Mouse (Mus musculus) MEL (cell line): Measurements from ENCODE around the gene Klhl21.

Experiments used
- CHD1 ChIP-seq: IDR thresholded peaks from 2 replicates; pipeline ENCODE4 v1.6.1; 2012; ENCODE audit warnings: low read depth, mild to moderate bottlenecking, inconsistent platforms, low read length, improper control_type of control experiment
- CHD2 ChIP-seq: IDR thresholded peaks from 2 replicates; pipeline ENCODE4 v1.6.1; 2011; ENCODE audit warnings: low read length, improper control_type of control experiment
- CTCF ChIP-seq, 3 experiments: IDR thresholded peaks in 2 of 3; conservative IDR thresholded peaks in 1 of 3; 2 replicates each; pipeline ENCODE4 v1.5.1; 2011 to 2012; ENCODE audit warnings: low read length in 3 of 3, low read depth in 2 of 3, mild to moderate bottlenecking in 2 of 3, improper control_type of control experiment in 1 of 3, inconsistent platforms in 1 of 3, mixed read lengths in 1 of 3, moderate library complexity in 1 of 3; ENCODE audit not compliant: control insufficient read depth in 1 of 3, insufficient read depth in 1 of 3, poor library complexity in 1 of 3, severe bottlenecking in 1 of 3
- MYB ChIP-seq: IDR thresholded peaks from 2 replicates; pipeline ENCODE4 v1.6.1; 2011; ENCODE audit warnings: mild to moderate bottlenecking, low read depth, low read length, improper control_type of control experiment
- POLR2A ChIP-seq, 2 experiments: IDR thresholded peaks; 2 replicates each; pipeline ENCODE4 v1.6.1; 2011 to 2012; ENCODE audit warnings: low read length in 2 of 2, mild to moderate bottlenecking in 2 of 2, control low read depth in 1 of 2, improper control_type of control experiment in 1 of 2, low read depth in 1 of 2, moderate library complexity in 1 of 2; ENCODE audit not compliant: control insufficient read depth in 1 of 2, insufficient read depth in 1 of 2, poor library complexity in 1 of 2
- TBP ChIP-seq: IDR thresholded peaks from 2 replicates; pipeline ENCODE4 v1.8.0; 2011; ENCODE audit warnings: low read depth, low read length, improper control_type of control experiment
- USF1 ChIP-seq: IDR thresholded peaks from 2 replicates; pipeline ENCODE4 v1.6.1; 2014; ENCODE audit warnings: low read depth, mild to moderate bottlenecking, inconsistent platforms, low read length, improper control_type of control experiment, moderate library complexity
- ZKSCAN1 ChIP-seq: IDR thresholded peaks from 2 replicates; pipeline ENCODE4 v1.6.1; 2012; ENCODE audit warnings: low read depth, mild to moderate bottlenecking, inconsistent platforms, low read length, improper control_type of control experiment, moderate library complexity

- TF ChIP-seq ZKSCAN1, result no peak
- TF ChIP-seq POLR2A (IDR thresholded peaks at IDR 0.05; ENCODE audit: control insufficient read depth in 1 of 2, insufficient read depth in 1 of 2, low read depth in 1 of 2, low read length in 2 of 2, poor library complexity in 1 of 2), result no peak
- no peak for TF ChIP-seq CHD2
- no peak for TF ChIP-seq CHD1
- no peak for TF ChIP-seq USF1
- TF ChIP-seq CTCF (IDR thresholded peaks at IDR 0.05 in 2 of 3, conservative IDR thresholded peaks at IDR 0.05 in 1 of 3; ENCODE audit: control insufficient read depth in 1 of 3, insufficient read depth in 1 of 3, low read depth in 2 of 3, low read length in 3 of 3, poor library complexity in 1 of 3, severe bottlenecking in 1 of 3), result no peak
- TF ChIP-seq TBP, result no peak
- no peak for TF ChIP-seq MYB
These were observed 13.9 kb downstream of the Klhl21 start for GRCm38 (mm10) chr4:152022506-152022905.
